ENCODE assay signal across 28 mouse cellular contexts in genomic region chr9:34258492-34258891, GRCm38 (mm10).
A peak's percentile ranks its signal among the peaks of the same experiment; 100 is the strongest.
DNase-seq lines count a peak whose midpoint lies in the region; ATAC-seq and TF ChIP-seq lines count a peak whose summit lies in the region.
"Had no signal": no experiment of that assay in that cellular context is flagged by ENCODE, and none has a peak within 500 bp of the region (broad histone marks: within the 10 kb centered on the region; RNA-seq: fewer than 3 reads in every experiment).

No protein-coding gene starts in this region.

- H3K36me3 ChIP-seq in liver, postnatal 0 days (replicated peaks; ENCODE audit: insufficient read depth, low read length): no peaks in the 10 kb centered on the region
- no peaks in the 10 kb centered on the region for H3K36me3 ChIP-seq in liver, embryonic 12.5 days
- H3K36me3 ChIP-seq: forebrain, embryonic 10.5 days; G1E; heart, embryonic 10.5 days; heart, embryonic 13.5 days had no signal

- H3K27me3 ChIP-seq in liver, postnatal 0 days (ENCODE audit: insufficient read depth, low read length): no peaks in the 10 kb centered on the region
- no peaks in the 10 kb centered on the region for H3K27me3 ChIP-seq in liver, embryonic 12.5 days (replicated peaks)
- H3K27me3 ChIP-seq: CH12.LX; forebrain, embryonic 13.5 days; heart, embryonic 13.5 days; Patski had no signal

- no peaks in the 10 kb centered on the region for H3K4me1 ChIP-seq in liver, postnatal 0 days (ENCODE audit: insufficient read depth)
- no peaks in the 10 kb centered on the region for H3K4me1 ChIP-seq in liver, embryonic 12.5 days
- H3K4me1 ChIP-seq: forebrain, embryonic 10.5 days; forebrain, embryonic 13.5 days; heart, embryonic 10.5 days; heart, embryonic 13.5 days had no signal

- no peaks in the 10 kb centered on the region for H3K9me3 ChIP-seq in liver, postnatal 0 days (ENCODE audit: low read length)
- no peaks in the 10 kb centered on the region for H3K9me3 ChIP-seq in liver, embryonic 12.5 days (replicated peaks)
- H3K9me3 ChIP-seq: forebrain, embryonic 10.5 days; forebrain, embryonic 13.5 days; G1E; heart, embryonic 10.5 days; heart, embryonic 13.5 days had no signal

- no peak overlapping the region for H3K27ac ChIP-seq in liver, postnatal 0 days (ENCODE audit: low read depth)
- no peak overlapping the region for H3K27ac ChIP-seq in liver, embryonic 12.5 days
- H3K27ac ChIP-seq: forebrain, embryonic 10.5 days; forebrain, embryonic 13.5 days; heart, adult 2 months; heart, embryonic 10.5 days; heart, embryonic 13.5 days; hindbrain, embryonic 14.5 days; hindbrain, postnatal 0 days had no signal

- ATAC-seq in liver, postnatal 0 days: peak; percentile 70
- ATAC-seq in liver, embryonic 12.5 days: no peak
- ATAC-seq: forebrain, embryonic 13.5 days; forebrain, embryonic 16.5 days; hindbrain, postnatal 0 days; Patski had no signal

- WGBS in liver, postnatal 0 days (ENCODE audit: insufficient replicate concordance): 59% methylated on average over 2 of the region's 2 CpGs
- WGBS in liver, embryonic 12.5 days (ENCODE audit: insufficient replicate concordance): 47% methylated on average over 2 of the region's 2 CpGs

- no peak for TF ChIP-seq EP300 in liver, postnatal 0 days (IDR thresholded peaks at IDR 0.05; ENCODE audit: low read depth)

- DNase-seq in embryo, embryonic 10 days (ENCODE audit: low spot score): peak; percentile 8
- no peak for DNase-seq in embryo, embryonic 9.5 days (ENCODE audit: extremely low spot score)
- peak; percentile 13 to 16 for DNase-seq in kidney, postnatal 36 days
- no peak for DNase-seq in kidney, adult 18-20 months
- no peak for DNase-seq in liver, postnatal 0 days
- DNase-seq in embryo, embryonic 11 days: peak; percentile 13
- DNase-seq: adrenal gland, postnatal 14 days; B cell, adult 2 months; cerebellum, adult 11-12 months; cerebellum, adult 8-10 months; cerebellum, postnatal 10 days; cerebellum, postnatal 36 days; gastrocnemius, postnatal 10 days; gastrocnemius, postnatal 36 days; heart, adult 2 months; heart, postnatal 14 days; heart, postnatal 4 days had no signal

- no peak for TF ChIP-seq CTCF in liver, postnatal 0 days (IDR thresholded peaks at IDR 0.05; ENCODE audit: low read depth)

- no peak overlapping the region for H3K4me3 ChIP-seq in liver, postnatal 0 days (ENCODE audit: low read depth, low read length)
- no peak overlapping the region for H3K4me3 ChIP-seq in liver, embryonic 12.5 days
- H3K4me3 ChIP-seq: forebrain, embryonic 10.5 days; forebrain, embryonic 13.5 days; heart, adult 2 months; heart, embryonic 10.5 days; heart, embryonic 13.5 days had no signal

- H3K4me2 ChIP-seq in liver, postnatal 0 days (ENCODE audit: low read depth, low read length): no peak overlapping the region
- no peak overlapping the region for H3K4me2 ChIP-seq in liver, embryonic 12.5 days
- H3K4me2 ChIP-seq: forebrain, embryonic 13.5 days; heart, embryonic 13.5 days; hindbrain, embryonic 14.5 days had no signal

- no peak overlapping the region for H3K9ac ChIP-seq in liver, postnatal 0 days (replicated peaks)
- no peak overlapping the region for H3K9ac ChIP-seq in liver, embryonic 12.5 days
- H3K9ac ChIP-seq: forebrain, embryonic 13.5 days; heart, embryonic 13.5 days; hindbrain, embryonic 14.5 days had no signal

Comparison
In these comparisons a context has a peak if more than half of its experiments do, and no peak if none do; other contexts are left out.
1. DNase-seq: peak in embryo, embryonic 10 days (single experiment), kidney, postnatal 36 days (2 of 2) and embryo, embryonic 11 days (single experiment); none in embryo, embryonic 9.5 days (single experiment), kidney, adult 18-20 months (single experiment) and liver, postnatal 0 days (single experiment).